Mouse (Mus musculus): ENCODE measurements around the gene Pitx3. TPM values are rescaled to one million over a fixed set of nuclear protein-coding genes. Genes with fewer than 3 reads are reported as not detected.

Gene Pitx3
- polyA plus RNA-seq (2015; fragmentation: Nextera tagmentation; extraction: Ambion mirVana) = 0.13 and 0.22 TPM in 2 replicates

DNA sequence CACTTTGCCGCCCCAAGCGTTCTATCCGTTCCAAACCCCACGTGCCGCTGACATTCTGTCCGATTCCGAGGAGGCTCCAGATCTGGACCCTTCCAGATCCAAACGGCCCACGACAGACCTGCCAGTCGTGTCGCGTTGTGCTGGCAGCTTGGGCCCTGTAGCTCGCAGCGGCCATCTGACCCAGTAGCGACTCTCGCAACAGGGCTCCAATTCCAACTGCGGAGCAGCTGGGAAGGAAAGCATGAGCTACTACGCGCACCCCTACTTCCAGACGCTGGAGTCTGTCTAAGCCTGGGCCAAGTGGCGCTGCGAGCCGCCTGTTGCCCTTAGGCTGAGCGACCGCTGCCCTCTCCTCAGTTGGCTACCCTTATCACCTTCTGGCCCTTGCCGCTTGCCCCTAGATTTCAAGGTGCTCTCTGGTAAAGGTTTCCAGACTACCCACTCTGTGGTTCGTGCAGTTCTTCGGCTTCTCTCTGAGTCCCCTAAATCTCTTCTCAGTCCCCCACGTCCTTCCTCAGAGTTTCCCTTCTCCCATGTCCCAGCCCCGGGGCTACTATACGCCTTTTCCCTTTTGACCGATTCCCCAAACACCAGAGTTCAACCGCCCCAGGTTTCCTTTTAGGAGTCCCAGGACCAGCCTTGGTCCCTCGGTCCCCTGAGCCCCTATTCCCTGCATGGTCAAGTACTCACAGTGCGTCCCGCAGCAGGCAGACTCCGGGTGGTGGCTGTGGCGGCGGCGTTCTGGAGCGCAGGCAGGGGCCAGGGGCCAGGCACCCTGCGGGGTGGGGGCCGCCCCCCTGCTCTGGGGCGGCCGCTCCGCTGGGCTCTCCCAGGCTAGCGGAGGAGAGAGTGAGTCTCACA lies at the start of gene Pitx3:
Gene Pitx3 (minus strand): TSS at position 816 of the 861 bp plus-strand sequence.
- ATAC-seq (ENCODE audit: low FRiP score, low TSS enrichment) (no peak), DNase-seq (ENCODE audit: low spot score) (peak; percentile 34)
- Histone ChIP-seq H3K4me3 (ENCODE audit: low read depth, low read length) (peak within 1 kb of the TSS; percentile 50), H3K9ac (ENCODE audit: low read length) (no peak within 1 kb of the TSS; the same call in 1 of the 2 replicates), H3K9me3 (ENCODE audit: control insufficient read depth, low read length) (no peaks in the 10 kb centered on the region), H3K27me3 (ENCODE audit: control insufficient read depth, insufficient read depth, low read length) (peaks cover 13% of the 10 kb centered on the region; the same call in 1 of the 2 replicates), H3K36me3 (ENCODE audit: control insufficient read depth, insufficient read depth, low read length) (no peaks in the 10 kb centered on the region), H3K4me1 (replicated peaks; ENCODE audit: control insufficient read depth, insufficient read depth) (no peaks in the 10 kb centered on the region), H3K4me2 (replicated peaks; ENCODE audit: low read depth) (peak within 1 kb of the TSS; percentile 92), H3K27ac (replicated peaks) (no peak within 1 kb of the TSS)
- TF ChIP-seq CTCF (IDR thresholded peaks at IDR 0.05; ENCODE audit: low read depth) = no peak
- no peak for TF ChIP-seq EP300 (optimal IDR thresholded peaks at IDR 0.05)
- 3% methylated on average over 44 of the region's 47 CpGs for WGBS

DNA sequence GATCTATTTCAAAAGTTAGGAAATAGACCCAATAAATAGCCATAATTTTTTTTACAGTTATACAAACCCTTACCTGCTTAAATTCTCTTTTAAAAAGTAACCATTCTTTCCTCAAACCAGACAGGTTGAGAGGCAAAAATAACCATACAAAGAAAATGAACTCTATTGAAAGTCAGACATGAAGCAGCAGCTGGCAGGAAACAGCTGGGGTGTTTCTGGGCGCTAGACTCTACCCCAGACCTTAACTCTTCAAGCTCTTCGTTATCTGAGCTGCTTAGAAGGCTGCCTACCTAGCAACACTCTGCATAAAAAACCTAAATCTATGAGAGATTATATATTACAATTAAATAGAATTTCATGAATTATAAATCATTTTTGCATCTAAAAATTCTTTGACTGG lies 39.1 kb upstream of the Pitx3 start:
- Histone ChIP-seq H3K4me2 (replicated peaks; ENCODE audit: low read depth) (no peak overlapping the region), H3K27me3 (ENCODE audit: control insufficient read depth, insufficient read depth, low read length) (no peaks in the 10 kb centered on the region), H3K4me1 (replicated peaks; ENCODE audit: control insufficient read depth, insufficient read depth) (no peaks in the 10 kb centered on the region), H3K9ac (ENCODE audit: low read length) (no peak overlapping the region), H3K27ac (replicated peaks) (no peak overlapping the region), H3K36me3 (ENCODE audit: control insufficient read depth, insufficient read depth, low read length) (no peaks in the 10 kb centered on the region), H3K9me3 (ENCODE audit: control insufficient read depth, low read length) (no peaks in the 10 kb centered on the region), H3K4me3 (ENCODE audit: low read depth, low read length) (no peak overlapping the region)
- WGBS = 61% methylated on average over 2 of the region's 2 CpGs
- TF ChIP-seq EP300 (optimal IDR thresholded peaks at IDR 0.05) = no peak
- no peak for TF ChIP-seq CTCF (IDR thresholded peaks at IDR 0.05; ENCODE audit: low read depth)
- ATAC-seq (ENCODE audit: low FRiP score, low TSS enrichment) = no peak
- DNase-seq (ENCODE audit: low spot score) = no peak

DNA sequence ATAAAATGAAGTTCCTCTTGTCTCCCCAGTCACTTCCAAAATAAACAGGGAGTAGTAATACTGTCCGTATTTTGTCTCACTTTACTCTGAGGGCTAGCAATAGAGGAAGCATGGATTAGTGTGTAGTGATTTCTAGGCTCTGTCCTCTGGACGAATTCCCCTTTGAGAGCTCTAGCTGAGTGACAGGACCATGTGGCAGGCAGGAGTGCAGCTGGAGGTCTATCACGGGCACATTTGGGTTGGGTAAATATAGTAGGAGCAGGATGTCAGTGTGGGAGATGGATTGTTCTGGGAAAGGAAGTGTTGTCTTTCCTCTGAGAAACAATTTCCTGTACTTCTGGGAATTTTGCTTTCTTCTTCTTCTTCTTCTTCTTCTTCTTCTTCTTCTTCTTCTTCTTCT lies 38.5 kb upstream of the Pitx3 start:
- no peak for ATAC-seq (ENCODE audit: low FRiP score, low TSS enrichment)
- Histone ChIP-seq H3K27ac (replicated peaks) (no peak overlapping the region), H3K9me3 (ENCODE audit: control insufficient read depth, low read length) (no peaks in the 10 kb centered on the region), H3K4me2 (replicated peaks; ENCODE audit: low read depth) (no peak overlapping the region), H3K9ac (ENCODE audit: low read length) (no peak overlapping the region), H3K4me1 (replicated peaks; ENCODE audit: control insufficient read depth, insufficient read depth) (no peaks in the 10 kb centered on the region), H3K4me3 (ENCODE audit: low read depth, low read length) (no peak overlapping the region), H3K27me3 (ENCODE audit: control insufficient read depth, insufficient read depth, low read length) (no peaks in the 10 kb centered on the region), H3K36me3 (ENCODE audit: control insufficient read depth, insufficient read depth, low read length) (no peaks in the 10 kb centered on the region)
- TF ChIP-seq CTCF (IDR thresholded peaks at IDR 0.05; ENCODE audit: low read depth) = no peak
- no peak for TF ChIP-seq EP300 (optimal IDR thresholded peaks at IDR 0.05)
- no peak for DNase-seq (ENCODE audit: low spot score)
- 23% methylated on average over 3 of the region's 3 CpGs for WGBS

DNA sequence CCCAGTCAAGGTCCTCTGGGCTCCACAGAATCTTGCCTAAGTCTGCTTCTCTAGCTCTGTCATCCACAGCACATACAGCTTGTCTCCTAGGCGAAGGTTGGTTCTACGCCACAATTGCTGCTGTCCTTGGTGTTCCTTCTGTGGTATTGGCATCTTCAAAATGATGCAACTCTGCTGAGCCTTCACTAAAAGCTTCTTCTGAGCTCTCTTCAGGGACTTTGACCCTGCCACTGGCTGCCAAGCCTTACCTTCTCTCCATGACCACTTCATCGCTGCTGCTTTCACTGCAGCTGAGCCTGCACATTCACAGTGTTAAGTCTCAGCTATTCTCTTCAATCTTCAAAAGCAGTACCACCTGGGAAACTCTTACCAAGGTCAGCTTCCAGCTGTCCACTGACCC lies 34.1 kb upstream of the Pitx3 start:
- Histone ChIP-seq H3K27ac (replicated peaks) (no peak overlapping the region), H3K27me3 (ENCODE audit: control insufficient read depth, insufficient read depth, low read length) (no peaks in the 10 kb centered on the region), H3K4me2 (replicated peaks; ENCODE audit: low read depth) (no peak overlapping the region), H3K36me3 (ENCODE audit: control insufficient read depth, insufficient read depth, low read length) (no peaks in the 10 kb centered on the region), H3K9me3 (ENCODE audit: control insufficient read depth, low read length) (no peaks in the 10 kb centered on the region), H3K9ac (ENCODE audit: low read length) (no peak overlapping the region), H3K4me1 (replicated peaks; ENCODE audit: control insufficient read depth, insufficient read depth) (no peaks in the 10 kb centered on the region), H3K4me3 (ENCODE audit: low read depth, low read length) (no peak overlapping the region)
- ATAC-seq (ENCODE audit: low FRiP score, low TSS enrichment) (no peak), DNase-seq (ENCODE audit: low spot score) (no peak)
- TF ChIP-seq CTCF (IDR thresholded peaks at IDR 0.05; ENCODE audit: low read depth) (no peak), EP300 (optimal IDR thresholded peaks at IDR 0.05) (no peak)
- 97% methylated on average over 3 of the region's 3 CpGs for WGBS

DNA sequence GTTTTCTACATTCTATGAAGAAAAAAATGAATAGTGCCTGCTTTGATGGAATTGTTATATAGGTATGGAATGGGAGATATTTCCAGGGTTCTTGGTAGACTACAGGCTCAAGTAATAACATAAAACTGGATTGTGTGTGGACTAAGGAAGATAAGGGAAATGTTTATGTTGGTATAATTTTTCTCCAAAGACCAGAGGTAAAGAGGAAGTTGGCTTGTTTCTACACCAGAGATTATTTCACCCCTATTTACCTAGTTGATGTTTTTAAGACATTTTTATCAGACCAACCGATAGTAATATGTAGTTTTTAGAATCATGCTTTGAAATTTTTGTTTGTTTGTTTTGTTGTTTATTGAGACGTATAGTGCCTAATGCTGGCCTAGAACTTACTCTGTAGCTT lies 32.1 kb upstream of the Pitx3 start:
- H3K27me3 ChIP-seq (ENCODE audit: control insufficient read depth, insufficient read depth, low read length) = no peaks in the 10 kb centered on the region
- 72% methylated on average over 2 of the region's 2 CpGs for WGBS
- H3K4me1 ChIP-seq (replicated peaks; ENCODE audit: control insufficient read depth, insufficient read depth) = no peaks in the 10 kb centered on the region
- TF ChIP-seq EP300 (optimal IDR thresholded peaks at IDR 0.05) = no peak
- TF ChIP-seq CTCF (IDR thresholded peaks at IDR 0.05; ENCODE audit: low read depth) = no peak
- H3K9me3 ChIP-seq (ENCODE audit: control insufficient read depth, low read length) = no peaks in the 10 kb centered on the region
- H3K9ac ChIP-seq (ENCODE audit: low read length) = no peak overlapping the region
- no peak overlapping the region for H3K4me3 ChIP-seq (ENCODE audit: low read depth, low read length)
- H3K36me3 ChIP-seq (ENCODE audit: control insufficient read depth, insufficient read depth, low read length) = no peaks in the 10 kb centered on the region
- no peak for ATAC-seq (ENCODE audit: low FRiP score, low TSS enrichment)
- H3K4me2 ChIP-seq (replicated peaks; ENCODE audit: low read depth) = no peak overlapping the region
- no peak overlapping the region for H3K27ac ChIP-seq (replicated peaks)
- DNase-seq (ENCODE audit: low spot score) = no peak

DNA sequence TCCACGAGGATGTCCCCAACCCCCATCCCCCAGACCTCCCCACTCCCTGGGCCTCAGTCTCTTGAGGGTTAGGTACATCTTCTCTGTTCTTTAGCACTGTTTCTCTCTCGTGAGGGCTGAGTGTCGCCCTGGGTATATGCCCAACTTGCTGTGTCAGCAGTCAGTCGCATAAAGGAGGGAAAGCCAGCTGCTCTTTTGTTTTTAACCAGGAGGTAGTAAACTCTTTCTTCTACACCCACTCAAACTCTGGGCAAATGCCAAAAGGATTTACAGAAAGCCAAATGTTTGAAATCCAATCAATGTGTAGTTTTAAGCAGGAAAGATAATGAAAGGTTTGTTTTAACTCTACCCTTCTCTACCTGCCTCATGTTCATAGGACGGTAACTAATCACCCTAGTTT lies 28.9 kb upstream of the Pitx3 start:
- Histone ChIP-seq H3K27me3 (ENCODE audit: control insufficient read depth, insufficient read depth, low read length) (no peaks in the 10 kb centered on the region), H3K27ac (replicated peaks) (no peak overlapping the region), H3K36me3 (ENCODE audit: control insufficient read depth, insufficient read depth, low read length) (no peaks in the 10 kb centered on the region), H3K4me1 (replicated peaks; ENCODE audit: control insufficient read depth, insufficient read depth) (no peaks in the 10 kb centered on the region), H3K9me3 (ENCODE audit: control insufficient read depth, low read length) (no peaks in the 10 kb centered on the region), H3K9ac (ENCODE audit: low read length) (no peak overlapping the region), H3K4me3 (ENCODE audit: low read depth, low read length) (no peak overlapping the region), H3K4me2 (replicated peaks; ENCODE audit: low read depth) (no peak overlapping the region)
- DNase-seq (ENCODE audit: low spot score) (no peak), ATAC-seq (ENCODE audit: low FRiP score, low TSS enrichment) (no peak)
- TF ChIP-seq CTCF (IDR thresholded peaks at IDR 0.05; ENCODE audit: low read depth) = no peak
- no peak for TF ChIP-seq EP300 (optimal IDR thresholded peaks at IDR 0.05)
- WGBS = 32% methylated on average over 5 of the region's 5 CpGs

Data from stomach, postnatal 0 days (tissue).